Mouse (Mus musculus): Measurements from ENCODE around the gene Aldh3b3. TPM values are rescaled to one million over a fixed set of nuclear protein-coding genes. Genes with fewer than 3 reads are reported as not detected.

The Aldh3b3 gene
- polyA plus RNA-seq, 1 experiment from 2014 or later = not detected

DNA sequence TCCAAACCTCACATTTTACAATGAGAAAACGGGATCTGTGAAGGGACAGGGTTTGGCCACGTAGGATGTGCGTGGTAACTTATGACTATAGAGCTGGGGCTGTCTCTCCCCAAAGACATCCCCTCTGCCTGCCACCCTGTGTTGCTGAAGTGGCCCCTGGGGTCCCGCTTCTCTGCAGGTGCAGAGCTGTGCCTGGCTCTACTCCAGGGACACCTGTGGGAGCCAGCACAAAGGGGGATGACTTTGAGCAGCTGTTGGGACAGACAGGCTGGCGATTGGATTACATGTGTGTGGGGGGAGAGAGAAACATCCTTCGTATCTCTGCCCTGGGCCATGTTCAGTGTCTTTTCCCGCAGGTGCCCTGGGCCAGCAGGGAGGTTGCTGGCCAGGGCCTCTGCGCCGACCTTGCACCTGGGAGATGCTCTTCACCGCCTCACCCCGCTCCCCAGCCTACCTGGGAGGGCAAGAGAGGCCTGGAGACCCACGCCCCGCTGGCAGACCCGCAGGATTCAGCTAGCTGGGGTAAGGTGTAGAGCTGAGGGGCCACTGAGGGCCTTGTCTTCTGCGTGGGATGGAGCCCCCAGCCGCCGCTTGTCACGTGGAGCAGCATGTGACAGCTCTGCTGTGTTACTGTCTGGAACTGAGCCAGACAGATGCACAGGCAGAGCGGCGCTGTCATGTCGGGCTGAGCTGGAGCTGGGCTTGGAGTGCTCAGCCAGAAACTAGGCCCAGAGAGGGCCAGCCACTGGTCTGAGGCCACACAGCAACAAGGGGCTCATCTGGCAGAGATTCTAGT lies 28.0 kb upstream of the Aldh3b3 start:
- WGBS (ENCODE audit: insufficient replicate concordance) = 65% methylated on average over 21 of the region's 21 CpGs
- no peak overlapping the region for H3K4me3 ChIP-seq (ENCODE audit: low read depth, low read length)
- no peaks in the 10 kb centered on the region for H3K9me3 ChIP-seq (replicated peaks; ENCODE audit: control insufficient read depth, low read length)
- H3K4me2 ChIP-seq = no peak overlapping the region
- peaks cover 17% of the 10 kb centered on the region for H3K4me1 ChIP-seq (ENCODE audit: control insufficient read depth, insufficient read depth, low read length)
- no peaks in the 10 kb centered on the region for H3K27me3 ChIP-seq (ENCODE audit: control insufficient read depth, insufficient read depth, low read length)
- no peak for ATAC-seq (replicated peaks; ENCODE audit: insufficient number of reproducible peaks, low FRiP score, low TSS enrichment)
- H3K36me3 ChIP-seq (ENCODE audit: control insufficient read depth, insufficient read depth, low read length) = no peaks in the 10 kb centered on the region
- H3K27ac ChIP-seq (ENCODE audit: low read depth, low read length) = peak overlapping the region; percentile 55
- H3K9ac ChIP-seq (ENCODE audit: low read depth, low read length) = peak overlapping the region; percentile 40

DNA sequence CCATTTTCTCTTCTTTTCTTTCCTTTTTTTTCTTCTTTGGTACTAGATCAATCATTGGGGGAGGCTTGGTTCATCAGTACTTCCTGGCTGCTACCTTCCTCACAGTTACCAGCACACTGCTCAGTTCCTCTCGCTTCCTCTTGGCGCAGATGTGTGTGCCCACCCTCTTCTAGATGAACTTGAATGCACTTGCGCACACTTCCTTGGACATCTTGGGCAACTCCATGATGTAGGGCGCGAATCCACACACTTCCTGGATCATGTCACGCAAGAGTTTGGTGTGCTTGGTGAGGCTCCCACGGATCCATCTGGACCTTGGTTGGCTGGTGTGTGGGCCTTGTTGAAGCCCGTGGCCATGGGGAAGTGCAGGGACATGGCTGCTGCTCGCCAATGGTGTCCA lies 26.7 kb upstream of the Aldh3b3 start:
- Histone ChIP-seq H3K9me3 (replicated peaks; ENCODE audit: control insufficient read depth, low read length) (no peaks in the 10 kb centered on the region), H3K27me3 (ENCODE audit: control insufficient read depth, insufficient read depth, low read length) (no peaks in the 10 kb centered on the region; the same call in 1 of the 2 replicates), H3K4me2 (no peak overlapping the region), H3K36me3 (ENCODE audit: control insufficient read depth, insufficient read depth, low read length) (no peaks in the 10 kb centered on the region), H3K4me3 (ENCODE audit: low read depth, low read length) (no peak overlapping the region), H3K9ac (ENCODE audit: low read depth, low read length) (no peak overlapping the region), H3K27ac (ENCODE audit: low read depth, low read length) (no peak overlapping the region), H3K4me1 (ENCODE audit: control insufficient read depth, insufficient read depth, low read length) (peaks cover 17% of the 10 kb centered on the region)
- ATAC-seq (replicated peaks; ENCODE audit: insufficient number of reproducible peaks, low FRiP score, low TSS enrichment) = no peak
- WGBS (ENCODE audit: insufficient replicate concordance) = 82% methylated on average over 9 of the region's 9 CpGs

DNA sequence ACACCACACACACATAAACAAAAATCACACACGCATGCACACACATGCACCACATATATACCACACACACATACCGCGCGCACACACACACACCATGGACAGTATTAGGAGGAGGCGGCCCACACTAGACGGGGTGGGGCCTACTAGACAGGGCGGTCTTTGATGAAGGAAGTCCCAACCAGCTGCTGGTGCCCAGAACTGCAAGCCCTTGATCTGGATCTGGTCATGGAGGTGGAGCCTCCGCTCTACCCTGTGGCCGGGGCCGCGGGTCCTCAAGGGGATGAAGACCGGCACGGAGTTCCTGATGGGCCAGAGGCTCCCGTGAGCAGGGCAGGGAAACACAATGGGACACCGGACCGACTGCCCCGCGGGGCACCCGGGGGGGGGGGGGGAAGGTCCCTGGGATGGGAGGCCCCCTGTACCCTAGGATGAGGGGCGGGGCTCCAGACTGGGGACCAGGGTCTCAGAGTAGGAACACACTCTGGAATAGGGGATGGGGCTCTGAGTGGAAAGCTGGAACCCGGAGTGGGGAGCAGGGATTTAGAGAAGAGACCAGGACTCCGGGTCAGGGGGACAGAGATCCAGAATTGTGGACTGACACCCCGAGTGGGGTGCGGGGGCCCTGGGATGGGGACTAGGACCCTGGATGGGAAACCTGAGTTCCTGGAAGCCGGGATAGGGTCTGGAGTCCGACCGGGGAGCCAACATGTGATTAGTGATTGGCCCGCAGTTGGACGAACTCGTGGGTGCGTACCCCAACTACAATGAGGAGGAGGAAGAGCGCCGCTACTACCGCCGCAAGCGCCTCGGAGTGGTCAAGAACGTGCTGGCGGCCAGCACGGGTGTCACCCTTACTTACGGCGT lies 23.2 kb upstream of the Aldh3b3 start, which contains the start of gene Unc93b1:
Gene Unc93b1, plus strand, starts transcription at position 155 of the 864 bp plus-strand sequence.
- Histone ChIP-seq H3K4me2 (peak within 1 kb of the TSS; percentile 93), H3K36me3 (ENCODE audit: control insufficient read depth, insufficient read depth, low read length) (no peaks in the 10 kb centered on the region), H3K4me3 (ENCODE audit: low read depth, low read length) (peak within 1 kb of the TSS; percentile 54), H3K9me3 (replicated peaks; ENCODE audit: control insufficient read depth, low read length) (no peaks in the 10 kb centered on the region), H3K9ac (ENCODE audit: low read depth, low read length) (peak within 1 kb of the TSS; percentile 73), H3K27me3 (ENCODE audit: control insufficient read depth, insufficient read depth, low read length) (peaks cover 3% of the 10 kb centered on the region), H3K27ac (ENCODE audit: low read depth, low read length) (no peak within 1 kb of the TSS), H3K4me1 (ENCODE audit: control insufficient read depth, insufficient read depth, low read length) (peaks cover 10% of the 10 kb centered on the region)
- WGBS (ENCODE audit: insufficient replicate concordance) = 5% methylated on average over 42 of the region's 42 CpGs
- ATAC-seq (replicated peaks; ENCODE audit: insufficient number of reproducible peaks, low FRiP score, low TSS enrichment) = peak; percentile 47

DNA sequence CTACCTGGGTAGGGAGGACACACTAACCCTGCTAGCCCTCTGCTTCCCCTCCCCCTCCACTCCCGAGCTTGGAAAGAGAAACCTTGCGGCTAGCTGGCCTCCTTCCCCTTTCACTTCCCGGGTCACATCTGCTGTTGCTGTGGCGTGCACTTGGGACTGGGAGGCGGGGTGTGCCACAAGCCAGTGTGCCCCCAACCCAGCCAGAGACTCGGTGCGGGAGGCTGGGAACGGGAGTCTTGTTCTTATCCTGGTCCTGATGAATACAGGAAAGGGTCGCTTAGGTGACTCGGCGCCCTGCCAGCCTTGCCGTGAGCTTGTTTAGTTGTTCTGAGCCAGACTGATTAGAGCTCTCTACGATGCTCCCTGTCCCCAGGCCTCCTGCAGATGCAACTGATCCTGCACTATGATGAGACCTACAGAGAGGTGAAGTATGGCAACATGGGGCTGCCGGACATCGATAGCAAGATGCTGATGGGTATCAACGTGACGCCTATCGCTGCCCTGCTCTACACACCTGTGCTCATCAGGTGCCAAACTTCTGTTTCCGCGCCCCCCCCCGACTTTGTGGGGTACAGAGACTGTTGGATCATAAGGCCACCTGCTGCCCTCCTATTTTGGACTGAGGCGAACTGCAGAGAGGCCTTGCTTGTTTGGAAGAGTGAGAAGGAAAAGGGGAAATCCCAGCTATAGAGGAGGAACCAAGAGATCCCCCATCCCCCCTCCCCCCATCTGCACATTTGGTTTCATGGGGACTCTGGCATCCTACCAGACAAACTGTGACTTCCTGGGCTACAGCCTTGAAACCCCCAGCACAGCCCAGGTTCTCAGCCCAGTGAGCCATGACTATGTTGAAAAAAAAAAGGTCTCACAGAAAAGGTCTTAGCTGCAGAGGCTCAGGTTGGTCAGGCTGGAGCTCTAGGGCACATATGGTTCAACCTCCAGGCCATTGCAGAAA lies 22.3 kb upstream of the Aldh3b3 start:
- no peaks in the 10 kb centered on the region for H3K9me3 ChIP-seq (replicated peaks; ENCODE audit: control insufficient read depth, low read length)
- H3K27ac ChIP-seq (ENCODE audit: low read depth, low read length) = no peak overlapping the region
- H3K9ac ChIP-seq (ENCODE audit: low read depth, low read length) = peak overlapping the region; percentile 73
- peaks cover 3% of the 10 kb centered on the region for H3K27me3 ChIP-seq (ENCODE audit: control insufficient read depth, insufficient read depth, low read length)
- peaks cover 5% of the 10 kb centered on the region; the same call in 1 of the 2 replicates for H3K4me1 ChIP-seq (ENCODE audit: control insufficient read depth, insufficient read depth, low read length)
- 9% methylated on average over 22 of the region's 22 CpGs for WGBS (ENCODE audit: insufficient replicate concordance)
- peak overlapping the region; percentile 54 for H3K4me3 ChIP-seq (ENCODE audit: low read depth, low read length)
- no peaks in the 10 kb centered on the region for H3K36me3 ChIP-seq (ENCODE audit: control insufficient read depth, insufficient read depth, low read length)
- H3K4me2 ChIP-seq = peak overlapping the region; percentile 93
- no peak for ATAC-seq (replicated peaks; ENCODE audit: insufficient number of reproducible peaks, low FRiP score, low TSS enrichment)

DNA sequence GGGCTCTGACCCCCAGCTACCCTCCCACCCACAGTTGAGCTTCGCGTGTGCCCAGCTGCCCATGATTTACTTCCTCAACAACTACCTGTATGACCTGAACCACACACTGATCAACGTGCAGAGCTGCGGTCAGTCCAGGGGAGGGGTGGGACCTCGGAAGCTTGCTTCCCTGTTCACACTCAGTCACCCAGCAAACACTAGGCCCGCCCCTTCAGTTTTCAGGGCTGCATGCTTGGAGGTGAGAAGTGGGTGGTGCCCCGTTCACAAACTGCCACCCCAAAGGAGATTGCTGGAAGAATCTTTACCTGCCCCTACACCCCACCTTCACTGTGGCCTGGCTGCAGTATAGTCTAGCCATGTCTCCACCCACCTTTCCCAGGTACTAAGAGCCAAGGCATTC lies 16.1 kb upstream of the Aldh3b3 start:
- Histone ChIP-seq H3K36me3 (ENCODE audit: control insufficient read depth, insufficient read depth, low read length) (no peaks in the 10 kb centered on the region; the same call in 1 of the 2 replicates), H3K27me3 (ENCODE audit: control insufficient read depth, insufficient read depth, low read length) (peaks cover 14% of the 10 kb centered on the region), H3K4me3 (ENCODE audit: low read depth, low read length) (no peak overlapping the region), H3K9ac (ENCODE audit: low read depth, low read length) (no peak overlapping the region), H3K27ac (ENCODE audit: low read depth, low read length) (no peak overlapping the region), H3K4me2 (no peak overlapping the region), H3K9me3 (replicated peaks; ENCODE audit: control insufficient read depth, low read length) (no peaks in the 10 kb centered on the region), H3K4me1 (ENCODE audit: control insufficient read depth, insufficient read depth, low read length) (peaks cover 5% of the 10 kb centered on the region; the same call in 1 of the 2 replicates)
- 66% methylated on average over 7 of the region's 7 CpGs for WGBS (ENCODE audit: insufficient replicate concordance)
- no peak for ATAC-seq (replicated peaks; ENCODE audit: insufficient number of reproducible peaks, low FRiP score, low TSS enrichment)

DNA sequence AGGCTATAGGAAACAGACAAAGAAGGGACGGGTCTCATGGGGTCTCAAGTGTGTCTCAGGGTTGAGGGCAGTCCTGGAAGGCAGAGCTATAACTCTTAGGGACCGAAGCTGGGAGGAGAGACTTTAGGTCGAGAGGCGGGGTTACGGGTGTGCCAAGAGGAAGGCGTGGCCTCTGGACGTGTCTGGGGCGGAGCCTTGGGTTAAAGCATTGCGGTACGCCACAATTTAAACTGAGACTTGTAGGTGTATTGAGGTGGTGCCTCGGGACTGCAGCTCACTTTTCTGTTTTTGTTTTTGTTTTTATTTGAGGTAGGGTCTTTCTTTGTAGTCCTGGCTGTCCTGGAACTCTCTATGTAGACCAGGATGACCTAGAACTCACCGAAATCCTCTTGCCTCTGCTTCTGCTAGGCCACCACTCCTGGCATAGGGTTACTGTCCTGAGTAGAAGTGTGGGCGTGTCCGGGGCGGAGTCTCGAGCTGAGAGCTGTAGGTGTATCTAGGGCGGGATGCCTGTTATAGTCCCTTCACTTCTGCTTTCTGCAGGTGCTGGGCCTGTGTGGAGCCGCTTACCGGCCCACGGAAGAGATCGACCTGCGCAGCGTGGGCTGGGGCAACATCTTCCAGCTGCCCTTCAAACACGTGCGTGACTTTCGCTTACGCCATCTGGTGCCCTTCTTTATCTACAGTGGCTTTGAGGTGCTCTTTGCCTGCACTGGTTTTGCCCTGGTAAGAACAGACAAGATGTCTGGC lies 15.3 kb upstream of the Aldh3b3 start:
- ATAC-seq (replicated peaks; ENCODE audit: insufficient number of reproducible peaks, low FRiP score, low TSS enrichment) = 0 out of 2 replicates have a peak, but pooled peaks have one; percentile 48
- Histone ChIP-seq H3K9ac (ENCODE audit: low read depth, low read length) (no peak overlapping the region), H3K9me3 (replicated peaks; ENCODE audit: control insufficient read depth, low read length) (no peaks in the 10 kb centered on the region), H3K4me3 (ENCODE audit: low read depth, low read length) (peak overlapping the region; percentile 6; the same call in 1 of the 2 replicates), H3K36me3 (ENCODE audit: control insufficient read depth, insufficient read depth, low read length) (no peaks in the 10 kb centered on the region; the same call in 1 of the 2 replicates), H3K4me2 (peak overlapping the region; percentile 52), H3K27ac (ENCODE audit: low read depth, low read length) (no peak overlapping the region), H3K27me3 (ENCODE audit: control insufficient read depth, insufficient read depth, low read length) (peaks cover 11% of the 10 kb centered on the region; the same call in 1 of the 2 replicates), H3K4me1 (ENCODE audit: control insufficient read depth, insufficient read depth, low read length) (peaks cover 5% of the 10 kb centered on the region; the same call in 1 of the 2 replicates)
- 15% methylated on average over 27 of the region's 27 CpGs for WGBS (ENCODE audit: insufficient replicate concordance)

DNA sequence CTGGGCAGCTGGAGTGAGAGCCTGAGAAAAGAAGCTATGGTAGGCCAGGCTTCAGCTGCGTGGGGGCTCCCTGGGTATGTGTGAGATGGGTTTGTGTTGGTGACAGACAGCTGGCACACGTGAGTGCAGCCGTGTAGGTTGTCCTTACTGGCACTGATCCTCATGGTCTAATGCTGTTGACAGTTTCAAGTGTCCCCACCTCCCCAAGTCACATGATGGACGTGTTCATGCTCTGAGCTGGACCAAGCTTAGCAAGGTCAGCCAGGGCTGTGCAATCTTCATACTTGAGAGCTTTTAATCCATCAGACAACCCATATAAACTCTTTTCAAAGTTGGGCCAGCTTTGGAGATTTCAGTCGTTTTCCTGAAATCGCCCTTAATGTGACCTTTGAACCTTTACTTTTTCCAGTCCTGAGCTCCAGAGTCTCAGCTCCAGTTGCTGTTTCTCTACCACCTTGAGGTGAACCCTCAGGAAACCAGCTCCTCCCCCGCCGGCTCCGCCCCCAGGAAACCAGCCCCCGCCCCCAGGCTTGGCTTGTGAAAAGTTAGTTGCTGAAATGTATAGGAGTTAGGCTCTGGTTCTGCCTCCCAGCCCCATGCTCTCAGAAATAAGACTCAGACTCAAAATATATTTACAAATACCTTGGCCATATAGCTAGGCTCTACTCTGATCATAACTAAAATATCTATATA lies 12.4 kb upstream of the Aldh3b3 start:
- Histone ChIP-seq H3K27ac (ENCODE audit: low read depth, low read length) (no peak overlapping the region), H3K9ac (ENCODE audit: low read depth, low read length) (no peak overlapping the region), H3K4me1 (ENCODE audit: control insufficient read depth, insufficient read depth, low read length) (peaks cover 5% of the 10 kb centered on the region; the same call in 1 of the 2 replicates), H3K4me2 (no peak overlapping the region; the same call in 1 of the 2 replicates), H3K9me3 (replicated peaks; ENCODE audit: control insufficient read depth, low read length) (no peaks in the 10 kb centered on the region), H3K4me3 (ENCODE audit: low read depth, low read length) (no peak overlapping the region), H3K36me3 (ENCODE audit: control insufficient read depth, insufficient read depth, low read length) (no peaks in the 10 kb centered on the region; the same call in 1 of the 2 replicates), H3K27me3 (ENCODE audit: control insufficient read depth, insufficient read depth, low read length) (peaks cover 11% of the 10 kb centered on the region; the same call in 1 of the 2 replicates)
- WGBS (ENCODE audit: insufficient replicate concordance) = 15% methylated on average over 10 of the region's 10 CpGs
- ATAC-seq (replicated peaks; ENCODE audit: insufficient number of reproducible peaks, low FRiP score, low TSS enrichment) = no peak; the same call in 1 of the 2 replicates
